Mouse (Mus musculus) midbrain, embryonic 16.5 days (tissue): ENCODE measurements around the gene Pcca. TPM values are rescaled to one million over a fixed set of nuclear protein-coding genes. Genes with fewer than 3 reads are reported as not detected.

Source experiments
- ATAC-seq: fragments of 200-750 bp; cut with Nextera tagmentation; 2 replicates; pipeline ENCODE4 v1.8.0; 2017; ENCODE audit warnings: moderate TSS enrichment
- H3K27ac ChIP-seq: fragments of 300-500 bp; sonication (generic); 2 replicates; pipeline ENCODE4 v1.5.1; 2014; ENCODE audit warnings: mild to moderate bottlenecking, low read length, mixed read lengths
- H3K27me3 ChIP-seq: fragments of 300-500 bp; sonication (generic); 2 replicates; pipeline ENCODE4 v1.6.1; 2014; ENCODE audit warnings: low read depth, low read length, mixed read lengths; ENCODE audit not compliant: control insufficient read depth, insufficient read depth
- H3K36me3 ChIP-seq: fragments of 300-500 bp; sonication (generic); 2 replicates; pipeline ENCODE4 v1.6.1; 2014; ENCODE audit warnings: mild to moderate bottlenecking, low read length, moderate library complexity, mixed read lengths; ENCODE audit not compliant: control insufficient read depth, insufficient read depth
- H3K4me1 ChIP-seq: fragments of 300-500 bp; sonication (generic); 2 replicates; pipeline ENCODE4 v1.6.1; 2014; ENCODE audit warnings: mild to moderate bottlenecking, low read length, mixed read lengths; ENCODE audit not compliant: control insufficient read depth, insufficient read depth
- H3K4me2 ChIP-seq: fragments of 300-500 bp; sonication (generic); 2 replicates; pipeline ENCODE4 v1.6.1; 2014; ENCODE audit warnings: mild to moderate bottlenecking, low read length, mixed read lengths
- H3K4me3 ChIP-seq: fragments of 300-500 bp; sonication (generic); 2 replicates; pipeline ENCODE4 v1.5.1; 2014; ENCODE audit warnings: low read depth, mild to moderate bottlenecking, low read length, moderate library complexity, mixed read lengths
- H3K9ac ChIP-seq: fragments of 300-500 bp; sonication (generic); 2 replicates; pipeline ENCODE4 v1.6.1; 2014; ENCODE audit warnings: low read depth, low read length, mixed read lengths
- H3K9me3 ChIP-seq: fragments of 300-500 bp; sonication (generic); replicated peaks from 2 replicates; pipeline ENCODE4 v1.6.1; 2014; ENCODE audit warnings: mild to moderate bottlenecking, low read length, mixed read lengths; ENCODE audit not compliant: control insufficient read depth, poor library complexity, severe bottlenecking
- WGBS: fragments of 180-500 bp; shearing (Covaris S2); extraction: QIAGEN DNeasy Blood & Tissue Kit; methylation state at CpG from one replicate; pipeline ENCODE4 v1.1.7; 2014; 5-methylcytosine and 5-hydroxymethylcytosine counted together
- polyA plus RNA-seq: library from polyadenylated mRNA; unstranded; fragments of >200 nt; fragmentation: Nextera tagmentation; extraction: Ambion mirVana; gene quantifications from 2 replicates; pipeline ENCODE4 v1.2.1, GENCODE M21; 2015

Pcca gene
- polyA plus RNA-seq, result 25.9 and 38.5 TPM in 2 replicates

DNA sequence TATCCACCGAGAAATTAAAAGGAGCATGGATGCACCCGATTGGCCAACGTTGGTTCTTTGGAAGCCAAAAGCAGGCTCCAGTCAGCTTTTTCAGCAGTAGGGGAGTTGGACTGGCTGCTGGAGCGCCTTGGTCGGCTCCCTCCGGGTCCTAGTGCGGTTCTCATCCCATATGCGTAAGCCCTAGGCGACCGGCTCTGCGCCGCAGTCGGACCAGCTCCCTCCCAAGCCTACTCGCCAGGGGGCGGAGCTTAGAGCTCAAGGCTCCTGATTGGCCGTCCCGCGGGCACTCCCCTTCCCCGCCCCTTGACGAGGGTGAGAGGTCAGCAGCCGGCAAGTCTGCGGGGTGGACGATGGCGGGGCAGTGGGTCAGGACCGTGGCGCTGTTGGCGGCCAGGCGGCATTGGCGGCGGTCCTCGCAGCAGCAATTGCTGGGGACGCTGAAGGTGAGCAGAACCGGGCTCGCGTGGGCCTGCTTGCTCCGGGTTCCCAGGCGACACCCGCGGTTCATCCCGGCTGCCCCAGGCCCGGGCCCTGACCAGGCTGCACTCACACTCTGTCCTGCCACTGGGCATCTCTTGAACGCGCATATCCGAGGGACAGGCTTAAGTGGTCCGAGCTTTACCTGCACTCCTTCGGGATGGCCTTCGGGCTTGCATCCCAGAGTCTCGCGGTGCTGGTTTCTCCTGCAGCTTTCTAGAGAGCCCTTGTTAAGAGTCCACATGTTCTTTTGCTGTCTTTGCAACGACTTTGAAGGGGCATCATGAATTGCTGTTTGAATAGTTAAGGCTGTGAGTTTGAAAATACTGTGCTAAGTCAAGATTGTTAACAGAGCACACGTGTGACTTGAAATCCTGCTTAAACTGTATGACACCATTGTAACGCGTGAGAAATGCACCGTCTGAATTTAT, at the start of gene Pcca:
TSS of gene Pcca (plus strand) at position 308 of the 908 bp plus-strand sequence.
- Histone ChIP-seq H3K4me3 (peak within 1 kb of the TSS; percentile 84), H3K27me3 (no peaks in the 10 kb centered on the region), H3K9me3 (no peaks in the 10 kb centered on the region), H3K9ac (peak within 1 kb of the TSS; percentile 82), H3K36me3 (no peaks in the 10 kb centered on the region), H3K27ac (peak within 1 kb of the TSS; percentile 67), H3K4me1 (peaks cover 10% of the 10 kb centered on the region), H3K4me2 (peak within 1 kb of the TSS; percentile 79)
- WGBS, result 1% methylated on average over 54 of the region's 54 CpGs
- peak; percentile 100 for ATAC-seq

- Histone ChIP-seq H3K4me1 (peaks cover 2% of the 10 kb centered on the region; the same call in 1 of the 2 replicates), H3K27ac (peak overlapping the region; percentile 66), H3K9ac (peak overlapping the region; percentile 26; the same call in 1 of the 2 replicates), H3K9me3 (no peaks in the 10 kb centered on the region), H3K27me3 (peaks cover 44% of the 10 kb centered on the region), H3K4me2 (peak overlapping the region; percentile 56), H3K36me3 (no peaks in the 10 kb centered on the region), H3K4me3 (peak overlapping the region; percentile 18; the same call in 1 of the 2 replicates)
- WGBS, result 12% methylated on average over 4 of the region's 4 CpGs
- no peak for ATAC-seq
These were observed 49.7 kb upstream of the Pcca start for GRCm38 (mm10) chr14:122484458-122484843.

DNA sequence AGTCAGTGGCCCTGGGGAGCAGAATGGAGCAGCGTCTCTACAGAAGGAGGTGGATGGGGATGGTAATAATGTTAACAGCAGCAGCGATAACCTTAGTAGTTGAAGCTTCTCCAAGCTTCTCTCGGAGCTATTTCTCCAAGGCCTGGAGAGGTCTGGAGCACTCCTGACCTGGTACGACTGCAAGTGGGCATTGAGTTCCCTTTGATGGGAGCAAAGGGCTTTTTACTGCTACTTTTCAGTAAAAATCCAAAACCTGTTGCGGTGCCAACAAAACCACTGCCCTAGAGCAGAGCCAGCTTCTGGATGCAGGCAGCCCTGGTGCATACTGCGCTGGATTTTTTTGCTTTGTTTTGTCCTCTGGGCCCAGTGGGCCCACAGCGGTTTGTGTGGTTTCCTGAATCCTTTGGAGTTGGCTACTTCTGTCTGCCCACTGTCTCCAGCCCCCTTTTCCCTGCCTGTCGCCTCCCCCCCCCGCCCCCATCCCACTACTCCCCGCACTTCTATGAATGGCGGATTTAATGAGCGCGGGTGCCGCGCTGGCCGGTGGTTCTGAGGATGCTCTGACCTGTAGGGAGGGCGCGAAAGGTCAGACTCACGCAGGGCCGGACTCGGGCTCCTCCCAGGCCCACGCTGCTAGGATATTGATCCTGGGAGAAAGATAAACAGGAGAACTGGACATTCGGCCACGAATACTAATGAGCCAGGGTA, 49.1 kb upstream of the Pcca start:
- peak; percentile 23; the same call in 1 of the 2 replicates for ATAC-seq
- Histone ChIP-seq H3K9ac (0 out of 2 replicates have a peak overlapping the region, but pooled peaks have one; percentile 26), H3K4me2 (peak overlapping the region; percentile 56), H3K9me3 (no peaks in the 10 kb centered on the region), H3K36me3 (no peaks in the 10 kb centered on the region), H3K4me1 (peaks cover 2% of the 10 kb centered on the region; the same call in 1 of the 2 replicates), H3K27ac (peak overlapping the region; percentile 66), H3K27me3 (peaks cover 44% of the 10 kb centered on the region), H3K4me3 (peak overlapping the region; percentile 7; the same call in 1 of the 2 replicates)
- WGBS, result 4% methylated on average over 24 of the region's 24 CpGs

GRCm38 (mm10) chr14:122485635-122486181, 48.4 kb upstream of the Pcca start:
- WGBS, result 10% methylated on average over 12 of the region's 12 CpGs
- H3K9me3 ChIP-seq, result no peaks in the 10 kb centered on the region
- H3K9ac ChIP-seq, result no peak overlapping the region
- H3K27ac ChIP-seq, result peak overlapping the region; percentile 54
- no peak overlapping the region; the same call in 1 of the 2 replicates for H3K4me3 ChIP-seq
- H3K4me2 ChIP-seq, result peak overlapping the region; percentile 56
- H3K36me3 ChIP-seq, result no peaks in the 10 kb centered on the region
- H3K27me3 ChIP-seq, result peaks cover 40% of the 10 kb centered on the region
- peaks cover 2% of the 10 kb centered on the region; the same call in 1 of the 2 replicates for H3K4me1 ChIP-seq
- no peak for ATAC-seq

DNA sequence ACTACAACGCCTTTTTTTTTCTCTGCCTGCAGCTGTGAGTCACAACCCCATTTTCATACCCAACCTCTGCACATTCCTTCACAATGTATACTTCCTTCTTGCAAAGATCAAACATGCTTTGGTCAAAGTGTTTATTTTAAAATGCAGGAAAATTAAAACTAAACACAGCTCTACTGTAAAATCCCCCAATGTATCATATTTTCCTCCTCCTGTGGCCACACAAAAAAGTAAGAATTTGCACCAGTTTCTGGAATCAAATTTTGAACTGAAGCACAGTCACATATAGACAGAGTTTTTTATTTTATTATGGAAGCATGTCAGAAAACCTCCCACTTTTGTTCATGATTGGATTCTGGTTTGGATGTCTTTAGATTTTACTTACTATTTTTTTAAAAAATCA, 47.5 kb upstream of the Pcca start:
- no peaks in the 10 kb centered on the region for H3K9me3 ChIP-seq
- H3K4me3 ChIP-seq, result no peak overlapping the region
- WGBS, result 31% methylated on average over 1 of the region's 1 CpGs
- peaks cover 43% of the 10 kb centered on the region for H3K27me3 ChIP-seq
- no peak overlapping the region for H3K9ac ChIP-seq
- no peak overlapping the region for H3K4me2 ChIP-seq
- ATAC-seq, result no peak
- peaks cover 2% of the 10 kb centered on the region; the same call in 1 of the 2 replicates for H3K4me1 ChIP-seq
- H3K36me3 ChIP-seq, result no peaks in the 10 kb centered on the region
- H3K27ac ChIP-seq, result no peak overlapping the region

DNA sequence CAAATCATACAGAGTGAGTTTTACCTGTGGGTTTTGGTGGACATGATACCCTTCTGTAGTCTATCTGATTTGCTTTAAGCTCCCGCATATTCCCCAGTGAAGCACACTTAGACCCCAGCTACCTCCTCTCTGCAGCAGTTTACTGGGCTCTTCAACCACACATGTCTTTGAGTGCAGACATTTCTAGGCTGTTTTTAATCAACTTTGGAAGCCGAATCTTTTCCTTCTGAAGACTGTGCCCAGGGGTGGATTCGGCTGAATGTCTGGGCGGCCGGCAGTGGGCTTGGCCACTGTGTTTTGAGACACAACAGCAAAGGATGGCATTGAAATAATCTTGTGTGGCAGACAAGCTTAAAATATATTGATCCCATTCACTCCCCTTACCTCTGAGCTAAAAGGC, 46.8 kb upstream of the Pcca start:
- Histone ChIP-seq H3K27ac (peak overlapping the region; percentile 54; the same call in 1 of the 2 replicates), H3K27me3 (peaks cover 41% of the 10 kb centered on the region), H3K4me2 (no peak overlapping the region), H3K9ac (no peak overlapping the region), H3K9me3 (no peaks in the 10 kb centered on the region), H3K36me3 (no peaks in the 10 kb centered on the region), H3K4me3 (no peak overlapping the region), H3K4me1 (peaks cover 2% of the 10 kb centered on the region; the same call in 1 of the 2 replicates)
- no peak for ATAC-seq
- WGBS, result 8% methylated on average over 5 of the region's 5 CpGs

DNA sequence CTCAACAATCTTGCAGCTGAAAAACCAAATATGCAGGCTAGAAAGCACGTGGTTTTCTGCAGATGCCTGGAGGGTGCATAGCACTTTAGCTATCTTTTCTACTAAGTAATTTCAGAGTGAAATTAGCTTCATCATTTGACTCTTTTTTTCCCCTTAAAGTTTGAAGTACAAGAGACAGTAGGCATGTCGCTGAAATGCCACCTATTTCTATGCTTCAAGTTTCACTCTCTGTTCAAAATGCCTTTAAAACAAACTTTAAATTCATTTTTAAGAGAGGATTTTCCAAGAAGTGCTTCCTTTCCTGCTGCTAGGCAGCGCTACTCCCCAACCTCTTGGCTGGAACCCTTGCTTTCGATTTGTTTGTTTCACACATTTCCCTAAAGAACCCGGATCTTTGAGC, 45.1 kb upstream of the Pcca start:
- Histone ChIP-seq H3K9me3 (no peaks in the 10 kb centered on the region; the same call in 1 of the 2 replicates), H3K27me3 (peaks cover 35% of the 10 kb centered on the region), H3K36me3 (no peaks in the 10 kb centered on the region), H3K4me3 (no peak overlapping the region), H3K4me1 (peaks cover 2% of the 10 kb centered on the region; the same call in 1 of the 2 replicates), H3K27ac (no peak overlapping the region), H3K9ac (no peak overlapping the region), H3K4me2 (peak overlapping the region; percentile 30)
- ATAC-seq, result no peak
- 2% methylated on average over 5 of the region's 5 CpGs for WGBS

DNA sequence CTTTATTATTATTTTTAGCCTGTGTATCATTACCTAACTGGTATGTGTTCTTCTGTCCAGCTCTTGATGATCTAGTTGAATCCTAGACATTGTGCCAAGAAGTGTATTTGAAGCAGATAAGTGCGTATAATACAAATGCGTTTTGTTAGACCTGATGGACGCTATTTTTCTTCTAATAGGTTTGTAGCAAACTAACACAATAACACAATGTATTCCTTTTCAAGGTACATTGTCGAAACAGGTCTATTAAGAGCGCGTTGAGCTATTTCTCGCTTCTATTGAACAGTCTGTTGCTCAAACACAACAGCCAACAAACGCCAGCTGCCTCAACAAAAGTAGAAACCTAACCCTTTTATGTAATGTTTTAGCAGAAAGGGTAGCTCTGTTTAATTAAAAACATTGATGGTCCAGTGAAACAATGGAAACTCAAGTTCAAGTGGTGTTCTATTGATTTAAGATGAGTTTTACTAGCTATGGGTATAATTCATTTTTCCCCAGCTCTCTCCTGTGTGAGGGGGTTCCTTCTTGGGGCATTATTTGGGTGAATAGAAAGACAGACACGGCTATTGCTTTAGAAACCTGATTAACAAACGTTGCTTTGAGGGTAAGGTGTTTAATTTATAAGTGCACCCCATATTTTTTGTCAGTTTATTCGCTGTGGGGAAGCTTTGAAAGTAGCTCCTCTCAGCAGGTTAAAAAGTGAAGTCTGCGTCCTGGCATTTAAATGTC, 44.3 kb upstream of the Pcca start:
- H3K4me2 ChIP-seq, result peak overlapping the region; percentile 42

More for the DNA sequence above, 44.3 kb upstream of the Pcca start:
- Histone ChIP-seq H3K4me1 (peaks cover 2% of the 10 kb centered on the region; the same call in 1 of the 2 replicates), H3K27me3 (peaks cover 27% of the 10 kb centered on the region), H3K36me3 (no peaks in the 10 kb centered on the region), H3K27ac (peak overlapping the region; percentile 68; the same call in 1 of the 2 replicates), H3K9me3 (peaks cover 3% of the 10 kb centered on the region; the same call in 1 of the 2 replicates), H3K4me3 (no peak overlapping the region; the same call in 1 of the 2 replicates), H3K9ac (no peak overlapping the region)
- WGBS, result 4% methylated on average over 12 of the region's 12 CpGs
- no peak for ATAC-seq
